Mouse (Mus musculus) cortical plate, adult 2 months (tissue): ENCODE results near the gene Btbd2. TPM values are rescaled to one million over a fixed set of nuclear protein-coding genes. Genes with fewer than 3 reads are reported as not detected.

Source experiments
- H3K27ac ChIP-seq: fragments of 200-500 bp; 2 replicates; pipeline ENCODE4 v1.5.1; 2012; ENCODE audit warnings: low read length, control low read depth, inconsistent platforms; ENCODE audit not compliant: insufficient read depth
- H3K4me1 ChIP-seq: fragments of 200-500 bp; 2 replicates; pipeline ENCODE4 v1.6.1; 2011; ENCODE audit warnings: low read length; ENCODE audit not compliant: control insufficient read depth, insufficient read depth
- H3K4me3 ChIP-seq: fragments of 200-500 bp; 2 replicates; pipeline ENCODE4 v1.5.1; 2011; ENCODE audit warnings: mild to moderate bottlenecking, low read length, control low read depth; ENCODE audit not compliant: insufficient read depth
- CTCF ChIP-seq: fragments of 200-500 bp; IDR thresholded peaks from 2 replicates; pipeline ENCODE4 v1.5.1; 2011; ENCODE audit warnings: mild to moderate bottlenecking, control low read depth, low read length; ENCODE audit not compliant: insufficient read depth; ENCODE audit errors: extremely low read depth
- POLR2A ChIP-seq: fragments of 200-500 bp; IDR thresholded peaks from 2 replicates; pipeline ENCODE4 v1.6.1; 2011; ENCODE audit warnings: mild to moderate bottlenecking, low read length, control low read depth; ENCODE audit not compliant: insufficient read depth; ENCODE audit errors: extremely low read depth
- polyA plus RNA-seq: library from polyadenylated mRNA; depleted of rRNA; stranded (reverse); fragments of >200 nt; gene quantifications from 2 replicates; pipeline ENCODE4 v1.2.3, GENCODE M21; 2012

The Btbd2 gene
- polyA plus RNA-seq, 1 experiment: 98.8 TPM

GRCm38 (mm10) chr10:80698605-80699004 is 41.7 kb upstream of the Btbd2 start:
- no peak for TF ChIP-seq POLR2A
- no peak for TF ChIP-seq CTCF

GRCm38 (mm10) chr10:80697812-80698211 is 40.9 kb upstream of the Btbd2 start:
- no peak overlapping the region for H3K27ac ChIP-seq
- no peak overlapping the region for H3K4me3 ChIP-seq
- TF ChIP-seq CTCF: no peak
- no peak for TF ChIP-seq POLR2A
- peaks cover 2% of the 10 kb centered on the region; the same call in 1 of the 2 replicates for H3K4me1 ChIP-seq

More at GRCm38 (mm10) chr10:80698605-80699004, 41.7 kb upstream of the Btbd2 start:
- peaks cover 2% of the 10 kb centered on the region; the same call in 1 of the 2 replicates for H3K4me1 ChIP-seq
- H3K27ac ChIP-seq: no peak overlapping the region
- H3K4me3 ChIP-seq: no peak overlapping the region

- TF ChIP-seq POLR2A (no peak), CTCF (no peak)
- H3K4me3 ChIP-seq: no peak overlapping the region
- H3K27ac ChIP-seq: no peak overlapping the region
- peaks cover 2% of the 10 kb centered on the region; the same call in 1 of the 2 replicates for H3K4me1 ChIP-seq
Measured at GRCm38 (mm10) chr10:80697393-80697787, 40.5 kb upstream of the Btbd2 start.

- TF ChIP-seq POLR2A (no peak), CTCF (no peak)
- no peak overlapping the region for H3K27ac ChIP-seq
- H3K4me1 ChIP-seq: peaks cover 2% of the 10 kb centered on the region; the same call in 1 of the 2 replicates
- no peak overlapping the region for H3K4me3 ChIP-seq
Measured at GRCm38 (mm10) chr10:80696502-80697392, 39.9 kb upstream of the Btbd2 start.

GRCm38 (mm10) chr10:80695801-80696501 is 39.1 kb upstream of the Btbd2 start:
- TF ChIP-seq CTCF (no peak), POLR2A (no peak)
- H3K4me3 ChIP-seq: no peak overlapping the region
- H3K27ac ChIP-seq: no peak overlapping the region; the same call in 1 of the 2 replicates
- H3K4me1 ChIP-seq: peaks cover 2% of the 10 kb centered on the region; the same call in 1 of the 2 replicates

GRCm38 (mm10) chr10:80695186-80695585 is 38.3 kb upstream of the Btbd2 start:
- TF ChIP-seq CTCF: no peak
- TF ChIP-seq POLR2A: no peak
- no peak overlapping the region for H3K27ac ChIP-seq
- H3K4me3 ChIP-seq: no peak overlapping the region
- H3K4me1 ChIP-seq: no peaks in the 10 kb centered on the region

- Histone ChIP-seq H3K4me1 (no peaks in the 10 kb centered on the region), H3K4me3 (no peak overlapping the region), H3K27ac (no peak overlapping the region)
- no peak for TF ChIP-seq CTCF
- no peak for TF ChIP-seq POLR2A
Measured at GRCm38 (mm10) chr10:80694159-80694938, 37.5 kb upstream of the Btbd2 start.

- no peak overlapping the region for H3K4me3 ChIP-seq
- TF ChIP-seq POLR2A (no peak), CTCF (no peak)
- H3K4me1 ChIP-seq: no peaks in the 10 kb centered on the region
- 0 out of 2 replicates have a peak overlapping the region, but pooled peaks have one; percentile 42 for H3K27ac ChIP-seq
Measured at GRCm38 (mm10) chr10:80693401-80694045, 36.7 kb upstream of the Btbd2 start.
